Mouse (Mus musculus) cerebellum, adult 2 months (tissue): ENCODE data around the gene Zfp994.
"Not testable (repeated sequence)": the region's sequence is repeated elsewhere in the genome, so short reads cannot be mapped to it uniquely, and the experiment has no call there.

Experiments used
- CTCF ChIP-seq: fragments of 200-500 bp; IDR thresholded peaks from 2 replicates; pipeline ENCODE4 v1.5.1; 2011; ENCODE audit warnings: low read depth, mild to moderate bottlenecking, control low read depth, low read length, moderate library complexity, borderline replicate concordance; ENCODE audit not compliant: insufficient read depth
- POLR2A ChIP-seq: fragments of 200-500 bp; IDR thresholded peaks from 2 replicates; pipeline ENCODE4 v1.6.1; 2011; ENCODE audit warnings: low read length, control low read depth, borderline replicate concordance; ENCODE audit not compliant: insufficient read depth

GRCm38 (mm10) chr17:22165722-22166294 lies 59.6 kb downstream of the Zfp994 start, which contains the start of gene Zfp947:
- TF ChIP-seq CTCF, POLR2A: not testable (repeated sequence)
